Mouse (Mus musculus) large intestine, adult 2 months (tissue): ENCODE measurements around the gene 2310057M21Rik. TPM values are rescaled to one million over a fixed set of nuclear protein-coding genes. Genes with fewer than 3 reads are reported as not detected.
A peak's percentile ranks its signal among the peaks of the same experiment; 100 is the strongest.
"Not testable (repeated sequence)": the region's sequence is repeated elsewhere in the genome, so short reads cannot be mapped to it uniquely, and the experiment has no call there.

Source experiments
- DNase-seq: peaks from one replicate; pipeline ENCODE4 v3.0.0-alpha.2; 2012; ENCODE audit warnings: low read depth, low spot score
- WGBS: fragments of 180-500 bp; shearing (Covaris S2); methylation state at CpG from one replicate; pipeline ENCODE4 v1.1.7; 2018; 5-methylcytosine and 5-hydroxymethylcytosine counted together
- polyA plus RNA-seq: library from polyadenylated mRNA; depleted of rRNA; stranded (reverse); fragments of >200 nt; gene quantifications from 2 replicates; pipeline ENCODE4 v1.2.3, GENCODE M21; 2012; rRNA removed

Gene 2310057M21Rik
- polyA plus RNA-seq = 2.7 and 3.9 TPM in 2 replicates

DNA sequence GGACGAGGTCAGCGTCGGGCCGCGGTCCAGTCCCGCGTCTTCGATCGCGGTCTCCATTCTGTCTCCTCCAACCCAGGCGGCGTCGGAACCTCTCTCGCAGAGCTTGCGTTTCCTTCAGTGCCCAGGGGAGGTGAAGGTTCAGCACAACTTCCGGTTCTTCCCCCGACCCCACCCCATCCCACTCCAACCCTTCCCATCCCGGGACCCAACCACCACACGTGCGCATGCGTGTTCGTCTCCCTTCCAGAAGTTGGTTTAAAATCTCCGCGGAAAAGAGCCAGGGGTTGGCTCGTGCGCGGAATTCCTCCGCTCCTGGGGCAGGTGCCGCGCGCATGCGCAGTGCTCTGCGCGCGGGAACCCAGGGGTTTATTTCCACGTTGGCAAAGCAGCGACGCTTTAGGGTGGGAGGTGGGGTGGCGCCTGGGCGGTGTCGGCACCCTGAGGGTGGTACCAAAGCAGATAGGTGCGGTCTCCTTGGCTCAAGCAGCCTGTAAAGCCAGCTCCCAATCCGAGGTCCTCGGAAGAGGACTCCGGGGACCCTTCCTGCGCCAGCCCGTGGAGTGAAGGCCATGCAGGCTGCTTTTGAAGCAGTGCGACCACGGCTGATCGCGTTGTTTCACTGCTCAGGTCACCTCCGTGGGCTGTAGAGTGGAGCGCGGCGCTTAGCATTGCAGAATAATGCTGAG is at the start of gene 2310057M21Rik:
2310057M21Rik (minus strand) TSS at position 145 of the 686 bp plus-strand sequence.
- under 1% methylated on average over 55 of the region's 55 CpGs for WGBS
- DNase-seq = peak; percentile 97

GRCm38 (mm10) chr7:131411941-131412270 is 49.3 kb upstream of the 2310057M21Rik start:
- DNase-seq = no peak
- WGBS = 24% methylated on average over 2 of the region's 2 CpGs

DNA sequence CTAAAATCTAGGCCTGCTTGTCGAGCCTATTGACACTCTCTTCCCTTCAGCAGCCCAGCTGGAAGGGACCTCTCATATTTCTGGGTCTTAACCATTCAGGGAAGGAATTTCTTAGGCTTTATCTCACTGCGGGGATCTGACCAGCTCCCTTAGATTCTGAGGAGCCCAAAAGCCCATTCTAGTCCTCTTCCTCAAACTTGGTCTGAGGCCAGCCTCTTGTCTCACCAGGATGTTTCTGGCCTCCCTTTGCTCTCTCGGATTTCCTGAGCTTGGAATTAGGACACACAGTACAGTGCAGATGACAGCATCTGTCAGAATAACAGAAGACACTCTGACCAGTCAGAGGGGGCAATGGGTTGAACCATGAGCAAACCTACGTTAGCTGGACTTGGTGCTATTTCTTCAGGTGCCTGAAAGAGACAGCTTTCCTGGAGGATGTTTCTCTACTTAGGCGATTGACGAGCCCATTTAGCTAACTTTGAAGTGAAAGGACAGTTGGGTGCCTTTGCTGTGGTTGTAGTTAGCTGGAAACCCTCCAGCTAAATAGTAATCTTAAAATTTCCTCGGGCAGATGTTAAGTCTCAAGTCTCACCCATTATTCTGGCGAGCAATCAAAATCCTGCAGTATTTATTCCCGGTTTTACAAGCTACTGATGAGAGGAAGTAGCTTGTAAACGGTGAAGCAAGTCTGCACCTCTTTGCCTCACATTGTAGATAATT is 48.8 kb upstream of the 2310057M21Rik start:
- 7% methylated on average over 10 of the region's 10 CpGs for WGBS

GRCm38 (mm10) chr7:131410416-131411058 is 48.0 kb upstream of the 2310057M21Rik start, which contains the start of the genes Ikzf5 and Acadsb:
TSS of gene Ikzf5 (minus strand) at chr7:131410521.
TSS of gene Acadsb (plus strand) at chr7:131410601.
- peak; percentile 97 for DNase-seq
- under 1% methylated on average over 42 of the region's 42 CpGs for WGBS

More for the DNA sequence above, 48.8 kb upstream of the 2310057M21Rik start:
- DNase-seq = no peak

DNA sequence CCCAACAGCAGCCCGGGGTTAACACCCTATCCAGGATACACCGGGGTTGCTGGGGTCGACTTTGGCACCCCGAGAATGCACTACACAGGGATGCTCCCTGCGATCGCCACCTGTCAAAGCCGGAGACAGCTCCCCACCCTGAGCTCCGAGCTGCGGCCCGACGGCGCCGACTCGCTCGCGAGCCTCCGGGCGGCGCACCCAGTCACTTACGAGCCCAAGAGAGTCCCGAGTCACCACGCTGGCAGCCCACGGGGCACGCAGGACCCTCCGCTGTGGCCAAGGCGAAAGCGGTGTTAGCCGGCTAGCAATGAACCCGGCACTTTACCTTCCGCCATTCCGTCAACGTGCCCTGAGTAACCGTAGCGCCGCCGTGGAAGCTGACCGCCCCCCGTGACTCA is 47.4 kb upstream of the 2310057M21Rik start:
- no peak for DNase-seq
- under 1% methylated on average over 37 of the region's 38 CpGs for WGBS

DNA sequence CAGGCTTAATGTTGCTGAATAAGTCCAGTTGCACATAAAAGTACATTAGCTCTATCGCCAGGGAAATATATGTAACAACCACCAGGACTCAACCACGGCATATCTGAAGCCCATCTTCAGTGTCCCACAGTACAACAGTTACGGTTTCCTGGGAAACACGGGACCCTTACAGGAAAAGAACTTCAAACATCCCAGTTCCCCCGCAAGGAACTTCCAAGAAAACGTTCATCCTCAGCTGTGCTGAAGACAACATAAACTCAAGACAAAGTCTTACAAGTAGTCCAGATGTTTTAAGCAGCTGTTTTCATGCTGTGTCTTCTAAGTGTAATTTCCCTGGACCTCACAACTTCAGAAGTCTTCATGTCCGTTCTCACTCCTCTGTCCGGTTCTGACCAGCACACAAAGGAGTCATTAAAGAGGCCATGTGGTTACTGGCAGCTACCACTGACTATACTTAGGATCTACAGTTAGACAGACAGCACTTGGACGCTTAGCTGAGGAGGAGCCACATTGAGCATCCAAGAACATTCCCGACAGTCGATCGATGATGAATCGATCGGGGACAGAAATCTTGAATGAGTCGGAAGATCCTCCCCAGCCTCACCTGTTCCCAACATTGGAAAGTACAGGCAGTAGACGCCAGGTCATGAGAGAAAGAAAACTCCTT is 46.9 kb upstream of the 2310057M21Rik start:
- no peak for DNase-seq
- WGBS = 4% methylated on average over 16 of the region's 16 CpGs

GRCm38 (mm10) chr7:131391761-131392160 is 29.2 kb upstream of the 2310057M21Rik start:
- 87% methylated on average over 7 of the region's 7 CpGs for WGBS
- DNase-seq = not testable (repeated sequence)

DNA sequence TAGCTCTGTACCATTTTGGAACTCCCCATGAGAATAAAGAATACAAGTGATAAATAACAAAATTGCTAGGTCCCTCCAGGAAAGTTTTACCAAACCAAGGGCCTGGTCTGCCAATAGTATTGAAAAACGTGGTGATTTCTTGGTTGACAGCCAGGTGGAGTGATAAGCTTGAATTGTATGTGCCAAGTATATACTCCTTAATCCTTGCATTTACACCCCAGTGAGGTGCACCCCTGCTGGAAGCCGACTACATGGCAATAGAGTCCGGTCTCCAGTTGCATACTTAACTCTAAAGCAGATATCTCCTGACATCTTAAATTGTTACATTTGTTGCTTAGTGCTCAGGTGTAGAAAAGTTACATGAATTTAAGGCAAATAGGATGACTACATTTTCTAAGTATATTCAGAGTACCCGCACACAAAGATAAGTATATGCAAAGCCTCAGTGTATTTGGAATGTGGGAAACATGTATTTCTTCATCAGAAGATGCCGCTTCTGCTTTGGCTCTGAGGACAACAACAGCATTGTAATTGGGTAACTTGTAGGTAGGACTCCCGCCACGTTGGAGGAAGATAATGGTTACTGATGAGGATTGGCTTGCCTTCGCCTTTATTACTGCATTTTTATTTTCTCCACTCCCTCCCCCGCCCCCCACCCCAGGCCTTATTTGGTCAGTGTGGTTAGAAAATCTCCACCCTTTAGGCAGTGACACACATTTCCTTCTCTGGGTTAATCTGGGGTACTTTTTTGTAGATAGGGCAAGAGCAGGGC is 9.5 kb upstream of the 2310057M21Rik start:
- WGBS = 55% methylated on average over 9 of the region's 9 CpGs
- no peak for DNase-seq

DNA sequence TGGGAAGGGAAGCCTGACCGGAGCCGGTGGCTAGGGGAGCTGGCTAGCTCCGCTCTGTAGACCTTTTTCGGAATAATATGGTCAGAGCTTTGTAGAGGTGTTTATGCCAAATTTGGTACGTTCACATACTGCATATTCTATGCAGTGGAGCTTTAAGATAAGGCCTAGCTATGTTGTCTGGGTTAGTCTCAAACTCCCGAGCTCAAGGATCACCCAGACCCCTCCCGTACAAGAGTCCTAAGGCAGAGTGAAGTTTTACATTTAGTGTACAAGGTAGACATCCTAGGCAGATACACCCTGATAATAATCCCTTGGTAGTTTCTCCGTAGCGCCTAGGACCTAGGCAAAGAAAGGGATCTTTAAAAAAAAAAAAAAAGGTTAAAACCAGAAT is 8.9 kb upstream of the 2310057M21Rik start:
- 8% methylated on average over 9 of the region's 9 CpGs for WGBS
- DNase-seq = no peak

DNA sequence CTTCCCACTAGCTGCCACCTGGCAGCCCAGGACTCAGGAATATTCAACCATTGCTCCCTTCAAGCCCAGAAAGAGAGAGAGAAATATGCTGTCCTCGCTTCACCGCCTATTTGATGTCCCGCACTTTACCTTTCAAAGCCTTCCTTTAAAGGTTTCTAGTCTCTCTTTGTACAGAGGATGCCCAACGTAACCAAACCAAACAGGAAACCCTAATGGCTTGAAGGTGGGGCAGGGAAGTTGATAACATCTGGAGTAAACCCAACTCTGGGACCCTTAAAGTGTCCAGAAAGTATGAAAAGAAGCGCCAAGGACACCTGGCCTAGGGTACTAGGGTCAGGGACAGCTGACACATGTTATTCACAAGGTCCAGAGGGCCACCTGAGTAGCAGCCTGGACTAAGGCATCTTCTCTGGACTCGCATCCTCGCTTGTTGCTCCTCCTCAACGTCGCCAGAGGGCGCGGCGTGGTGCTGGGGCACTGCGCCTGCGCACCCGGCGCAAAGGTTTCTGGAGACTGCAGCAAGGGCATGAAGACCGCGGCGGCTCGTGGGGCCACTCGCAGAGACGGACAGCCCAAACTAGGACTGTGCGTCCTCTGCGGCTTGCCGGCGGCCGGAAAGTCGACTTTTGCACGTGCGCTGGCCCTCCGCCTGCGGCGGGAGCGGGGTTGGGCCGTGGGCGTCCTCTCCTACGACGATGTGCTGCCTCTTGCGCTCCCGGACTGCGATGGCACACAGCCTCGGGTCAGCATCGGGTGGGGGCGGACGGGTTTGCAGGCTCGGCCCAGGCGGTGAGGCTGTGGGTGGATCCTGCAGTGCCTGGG is 8.3 kb upstream of the 2310057M21Rik start, which contains the start of gene Pstk:
Pstk (plus strand) TSS at position 494 of the 822 bp plus-strand sequence.
- WGBS = 4% methylated on average over 47 of the region's 47 CpGs
- DNase-seq = peak; percentile 75

GRCm38 (mm10) chr7:131364131-131364530 is 1.6 kb upstream of the 2310057M21Rik start:
- 93% methylated on average over 8 of the region's 8 CpGs for WGBS
- no peak for DNase-seq

- 1% methylated on average over 35 of the region's 35 CpGs for WGBS
- DNase-seq = no peak
These were observed 317 bp downstream of the 2310057M21Rik start for GRCm38 (mm10) chr7:131362269-131362614.

DNA sequence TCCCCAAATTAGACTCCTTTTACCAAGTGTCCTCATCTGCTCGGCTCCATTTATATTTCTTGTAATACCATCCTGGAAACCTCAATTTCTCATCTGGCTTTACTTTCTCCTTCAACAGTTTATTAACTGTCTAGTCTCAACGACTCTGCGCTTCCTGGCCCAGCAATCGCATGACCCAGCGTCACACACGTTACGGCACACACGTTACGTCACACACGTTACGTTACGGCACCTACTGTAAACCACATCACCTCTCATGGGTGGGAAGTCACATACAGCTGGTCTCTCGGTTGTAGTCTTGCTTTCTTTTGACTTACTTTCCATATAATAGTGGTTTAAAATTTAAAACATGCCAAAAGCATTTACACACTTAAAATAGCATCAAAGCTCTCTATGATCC is 6.5 kb downstream of the 2310057M21Rik start:
- no peak for DNase-seq
- 95% methylated on average over 13 of the region's 13 CpGs for WGBS

GRCm38 (mm10) chr7:131345856-131346541 is 16.6 kb downstream of the 2310057M21Rik start:
- 68% methylated on average over 7 of the region's 7 CpGs for WGBS
- no peak for DNase-seq

- 63% methylated on average over 8 of the region's 8 CpGs for WGBS
- no peak for DNase-seq
These were observed 25.0 kb downstream of the 2310057M21Rik start for GRCm38 (mm10) chr7:131337502-131338068.

GRCm38 (mm10) chr7:131333564-131333963 is 29.0 kb downstream of the 2310057M21Rik start, which contains the start of gene Fam24a:
TSS of gene Fam24a (plus strand) at chr7:131333864.
- no peak for DNase-seq
- 45% methylated on average over 1 of the region's 1 CpGs for WGBS

DNA sequence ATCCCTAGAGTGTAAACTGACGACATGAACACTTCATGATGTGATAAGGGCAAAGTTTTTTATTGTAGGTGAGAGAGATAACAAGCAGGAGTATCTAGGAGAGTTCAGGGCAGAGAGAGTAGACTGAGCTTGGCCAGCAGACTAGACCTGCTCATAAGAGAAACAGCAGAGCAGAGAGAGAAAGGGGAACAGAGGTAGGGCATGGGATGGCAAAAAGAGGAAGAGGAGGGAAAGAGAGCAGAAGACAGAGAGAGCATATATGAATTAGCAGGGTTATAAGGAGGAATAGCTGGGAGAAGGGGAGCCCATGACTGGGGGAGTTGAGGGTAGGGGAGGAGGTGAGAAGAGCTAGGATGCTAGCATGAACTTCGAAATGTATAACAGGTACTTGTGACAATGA is 30.9 kb downstream of the 2310057M21Rik start:
- no peak for DNase-seq
- WGBS = 60% methylated on average over 2 of the region's 2 CpGs
